Mouse (Mus musculus) forelimb bud, embryonic 11.5 days (tissue): ENCODE results near the gene Gm8024.
"Not testable (repeated sequence)": the region's sequence is repeated elsewhere in the genome, so short reads cannot be mapped to it uniquely, and the experiment has no call there.

Source experiments
- DNase-seq: peaks from one replicate; pipeline ENCODE4 v3.0.0-alpha.2; 2012; ENCODE audit warnings: low read depth, low spot score

Gene Gm8024

GRCm38 (mm10) chr14:42524182-42524581, at the start of gene Gm8024:
TSS of gene Gm8024 (minus strand) at chr14:42524282.
- not testable (repeated sequence) for DNase-seq

DNA sequence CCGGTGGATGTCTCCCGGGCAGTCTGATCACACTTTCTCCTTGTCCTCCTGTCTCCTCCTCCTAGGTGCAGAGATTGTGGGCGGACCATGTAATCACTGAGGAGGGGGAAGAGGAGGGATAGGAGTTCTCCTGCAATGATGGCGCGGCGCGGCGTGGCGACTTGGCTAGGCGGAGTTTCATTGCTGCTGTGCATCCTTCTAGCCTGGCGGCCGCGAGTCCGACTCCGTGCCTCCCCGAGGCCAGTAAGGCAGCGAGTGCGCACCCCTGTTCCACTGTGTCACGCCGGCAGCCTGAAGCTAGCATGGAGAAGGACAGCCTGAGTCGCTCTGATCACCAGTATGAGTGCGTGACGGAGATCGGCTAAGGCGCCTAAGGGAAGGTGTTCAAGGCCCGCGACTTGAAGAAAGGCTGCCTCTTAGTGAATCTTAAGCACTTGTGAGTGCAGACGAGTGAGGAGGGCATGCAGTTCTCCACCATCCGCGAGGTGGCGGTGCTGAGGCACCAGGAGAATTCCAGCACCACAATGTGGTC, 19.2 kb upstream of the Gm8024 start:
- not testable (repeated sequence) for DNase-seq

DNA sequence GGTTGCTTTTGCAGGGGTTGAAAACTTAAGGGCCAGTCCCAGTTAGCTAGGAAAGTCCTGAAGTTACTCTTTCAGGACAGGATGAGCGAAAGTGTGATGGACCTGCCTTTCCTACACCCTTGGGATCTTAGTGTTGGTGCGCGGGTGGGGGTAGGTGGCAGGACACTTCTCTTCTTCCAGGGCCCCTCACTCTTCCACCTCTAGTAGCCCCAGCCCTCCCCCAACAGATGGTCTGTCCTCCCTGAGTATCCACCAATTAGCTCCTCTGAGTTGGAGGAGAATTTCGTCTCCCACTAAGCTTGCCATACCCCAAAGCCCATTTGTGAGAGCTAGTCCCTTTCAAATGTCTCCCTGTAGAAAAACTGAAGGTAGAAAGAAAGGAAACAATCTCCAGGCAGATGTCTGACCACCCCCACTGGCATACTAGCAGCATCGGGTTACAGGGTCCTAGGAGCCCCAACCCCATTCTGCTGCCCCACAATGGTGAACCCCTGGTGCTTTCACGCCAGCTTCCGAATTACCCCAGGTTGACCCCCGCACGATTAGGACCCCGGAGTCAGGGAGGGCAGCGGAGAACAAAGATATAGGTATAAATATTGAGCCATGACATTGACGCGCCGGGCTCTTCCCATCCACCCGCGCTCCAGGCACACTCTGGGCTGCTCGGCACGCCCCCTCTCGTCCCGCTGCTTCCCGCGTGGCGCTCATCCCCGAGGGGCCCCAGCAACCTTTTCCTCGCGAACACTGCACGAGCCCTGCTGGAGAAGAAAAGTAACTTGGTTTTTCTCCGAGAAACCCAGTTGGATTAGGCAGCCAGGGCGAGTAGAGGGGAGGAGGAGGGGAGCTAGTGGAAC, 18.5 kb upstream of the Gm8024 start:
- DNase-seq: not testable (repeated sequence)

- DNase-seq: not testable (repeated sequence)
Observed at GRCm38 (mm10) chr14:42502249-42502648, 21.8 kb downstream of the Gm8024 start, which contains the start of gene Gm8020. TSS of gene Gm8020 (minus strand) at chr14:42502349.
